Mouse (Mus musculus): ENCODE data around the gene Otx2.

The Otx2 gene

GRCm38 (mm10) chr14:48669541-48670257 is 3.9 kb downstream of the Otx2 start:
- in situ Hi-C loops (cut with MboI, MseI), result no loop called here

GRCm38 (mm10) chr14:48668761-48669303 is 4.8 kb downstream of the Otx2 start:
- in situ Hi-C loops (cut with MboI, MseI), result no loop called here

GRCm38 (mm10) chr14:48668051-48668481 is 5.6 kb downstream of the Otx2 start:
- in situ Hi-C loops (cut with MboI, MseI), result no loop called here

- in situ Hi-C loops (cut with MboI, MseI), result no loop called here
Observed at GRCm38 (mm10) chr14:48667396-48667795, 6.2 kb downstream of the Otx2 start.

- in situ Hi-C loops (cut with MboI, MseI), result no loop called here
Observed at GRCm38 (mm10) chr14:48666771-48667170, 6.8 kb downstream of the Otx2 start.

- in situ Hi-C loops (cut with MboI, MseI), result no loop called here
Observed at GRCm38 (mm10) chr14:48665816-48666661, 7.6 kb downstream of the Otx2 start.

- in situ Hi-C loops (cut with MboI, MseI), result no loop called here
Observed at GRCm38 (mm10) chr14:48664841-48665815, 8.5 kb downstream of the Otx2 start.

GRCm38 (mm10) chr14:48664001-48664810 is 9.4 kb downstream of the Otx2 start:
- in situ Hi-C loops (cut with MboI, MseI), result no loop called here

GRCm38 (mm10) chr14:48663531-48663930 is 10.1 kb downstream of the Otx2 start:
- in situ Hi-C loops (cut with MboI, MseI), result no loop called here

- in situ Hi-C loops (cut with MboI, MseI), result no loop called here
Observed at GRCm38 (mm10) chr14:48662568-48663236, 10.9 kb downstream of the Otx2 start.

- in situ Hi-C loops (cut with MboI, MseI), result no loop called here
Observed at GRCm38 (mm10) chr14:48661646-48662567, 11.7 kb downstream of the Otx2 start.

- in situ Hi-C loops (cut with MboI, MseI), result no loop called here
Observed at GRCm38 (mm10) chr14:48661151-48661550, 12.5 kb downstream of the Otx2 start.

GRCm38 (mm10) chr14:48660593-48660992 is 13.0 kb downstream of the Otx2 start:
- in situ Hi-C loops (cut with MboI, MseI), result no loop called here

GRCm38 (mm10) chr14:48659661-48660060 is 14.0 kb downstream of the Otx2 start:
- in situ Hi-C loops (cut with MboI, MseI), result no loop called here

- in situ Hi-C loops (cut with MboI, MseI), result no loop called here
Observed at GRCm38 (mm10) chr14:48657241-48657640, 16.4 kb downstream of the Otx2 start.

GRCm38 (mm10) chr14:48656711-48657110 is 16.9 kb downstream of the Otx2 start:
- in situ Hi-C loops (cut with MboI, MseI), result no loop called here

- in situ Hi-C loops (cut with MboI, MseI), result no loop called here
Observed at GRCm38 (mm10) chr14:48655792-48656550, 17.6 kb downstream of the Otx2 start.
